Mouse (Mus musculus) liver, adult 2 months (tissue): Measurements from ENCODE around the gene Epsti1.

Experiments used
- CTCF ChIP-seq: fragments of 200-500 bp; IDR thresholded peaks from 2 replicates; pipeline ENCODE4 v1.5.1; 2011; ENCODE audit warnings: low read depth, low read length, control low read depth
- POLR2A ChIP-seq: fragments of 200-500 bp; IDR thresholded peaks from 2 replicates; pipeline ENCODE4 v1.6.1; 2011; ENCODE audit warnings: low read length, control low read depth; ENCODE audit not compliant: insufficient read depth; ENCODE audit errors: extremely low read depth

DNA sequence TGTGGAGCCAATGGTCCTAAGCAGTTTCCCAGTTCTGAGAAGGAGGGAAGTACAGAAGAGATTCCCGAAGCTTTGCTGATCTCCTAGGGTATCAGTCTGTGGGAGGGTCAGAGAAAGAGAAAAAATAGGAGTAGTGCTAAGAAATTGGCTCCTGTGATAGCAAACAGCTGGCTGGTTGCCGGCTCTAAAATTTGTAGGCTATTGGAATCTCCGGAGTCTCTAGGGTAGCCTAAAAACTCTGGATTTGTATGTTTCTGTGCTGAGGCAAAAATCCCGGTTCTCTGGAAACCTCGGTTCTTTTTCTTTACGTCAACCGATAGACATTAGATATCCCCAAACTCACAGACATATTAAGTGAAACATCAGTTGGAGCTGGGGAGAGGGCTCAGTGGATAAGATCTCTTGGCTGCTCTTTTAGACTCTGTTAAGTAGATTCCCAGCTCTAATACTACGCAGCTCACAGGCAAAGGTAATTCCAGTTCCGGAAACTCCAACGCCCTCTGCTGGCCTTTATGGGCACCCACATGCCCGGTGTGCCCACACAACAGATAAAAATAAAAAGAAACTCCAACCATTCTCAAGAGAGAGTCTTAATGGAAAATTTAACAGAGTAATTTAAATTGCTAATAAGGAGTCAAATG, 138.0 kb downstream of the Epsti1 start:
- TF ChIP-seq CTCF: no peak
- no peak for TF ChIP-seq POLR2A
